Mouse (Mus musculus) granulocyte monocyte progenitor cell, adult 5-6 weeks (primary cell): ENCODE results near the gene Tgfb2. TPM values are rescaled to one million over a fixed set of nuclear protein-coding genes. Genes with fewer than 3 reads are reported as not detected.

Experiments
- ATAC-seq: replicated peaks from 2 replicates; pipeline ENCODE4 v1.8.0; 2016; ENCODE audit warnings: mild to moderate bottlenecking, moderate TSS enrichment, inconsistent platforms; ENCODE audit not compliant: poor library complexity, severe bottlenecking
- total RNA-seq, 2 experiments: library from RNA; stranded (forward) in 1 of 2; stranded (reverse) in 1 of 2; fragments of 200-712, 200-1000 nt in 1 of 2; fragments of >200 nt in 1 of 2; fragmentation: Nextera tagmentation in 1 of 2; gene quantifications; 2 replicates each; pipeline ENCODE4 v1.2.3; 2014 to 2017

Tgfb2 gene
- total RNA-seq, 2 experiments from 2014 or later = not detected

DNA sequence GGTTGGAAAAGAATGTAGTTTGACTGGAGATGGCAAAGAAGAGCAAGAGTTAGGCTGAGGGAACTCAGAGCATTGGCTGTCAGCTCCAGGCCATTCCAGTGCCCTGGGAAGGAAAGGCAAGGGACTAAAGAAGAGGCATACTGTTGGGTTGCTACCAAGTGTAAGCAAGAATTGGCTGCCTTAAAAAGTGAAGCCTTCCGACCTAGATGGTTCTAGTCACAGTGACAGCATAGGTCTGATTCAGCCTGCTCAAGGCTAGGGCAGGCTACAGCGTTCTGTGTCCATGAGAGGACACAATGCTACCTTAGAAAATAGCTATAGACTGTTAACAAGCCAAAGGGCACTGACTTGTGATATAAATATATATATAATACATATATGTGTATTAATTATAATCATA, 117.6 kb downstream of the Tgfb2 start:
- no peak for ATAC-seq

DNA sequence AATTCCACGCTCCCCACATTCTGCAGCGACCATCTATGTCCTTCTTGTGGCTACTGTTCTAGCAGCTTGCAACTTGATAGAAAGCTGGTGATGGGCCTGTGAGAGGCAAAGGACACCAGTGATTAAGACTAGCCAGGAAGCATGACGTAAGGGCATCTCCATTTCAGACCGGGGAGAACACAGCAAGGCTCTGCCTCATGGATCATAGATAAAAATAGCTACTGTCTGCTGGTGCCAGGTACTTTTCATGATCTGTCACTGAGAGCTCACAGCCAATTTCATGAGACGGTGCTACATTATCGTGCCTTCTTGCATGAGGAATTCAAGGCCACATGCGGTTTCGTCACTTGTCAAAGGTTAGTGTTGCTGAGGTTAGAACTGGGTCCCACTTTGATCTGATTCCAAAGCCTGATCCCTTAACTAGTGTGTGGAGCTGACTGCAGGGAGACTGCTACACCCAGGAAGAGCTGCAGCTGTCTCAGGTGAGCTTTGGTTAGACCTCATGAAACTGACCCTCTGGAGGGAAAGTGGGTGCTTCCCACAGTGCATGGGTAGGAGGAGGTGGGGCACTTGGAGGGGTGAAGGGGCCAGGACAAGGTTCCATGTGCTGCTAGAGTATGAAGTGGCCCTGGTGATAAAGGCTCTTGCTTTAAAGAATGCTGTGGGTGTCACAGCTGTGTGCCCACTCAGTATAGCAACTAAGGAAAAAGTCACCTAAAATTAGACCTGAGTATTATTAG, 118.6 kb downstream of the Tgfb2 start:
- ATAC-seq = no peak

- ATAC-seq = no peak
These were observed 120.1 kb downstream of the Tgfb2 start for GRCm38 (mm10) chr1:186585571-186586164.

- ATAC-seq = peak; percentile 17; the same call in 1 of the 2 replicates
These were observed 121.9 kb downstream of the Tgfb2 start for GRCm38 (mm10) chr1:186583933-186584332.

GRCm38 (mm10) chr1:186582113-186582512, 123.7 kb downstream of the Tgfb2 start:
- ATAC-seq = no peak

DNA sequence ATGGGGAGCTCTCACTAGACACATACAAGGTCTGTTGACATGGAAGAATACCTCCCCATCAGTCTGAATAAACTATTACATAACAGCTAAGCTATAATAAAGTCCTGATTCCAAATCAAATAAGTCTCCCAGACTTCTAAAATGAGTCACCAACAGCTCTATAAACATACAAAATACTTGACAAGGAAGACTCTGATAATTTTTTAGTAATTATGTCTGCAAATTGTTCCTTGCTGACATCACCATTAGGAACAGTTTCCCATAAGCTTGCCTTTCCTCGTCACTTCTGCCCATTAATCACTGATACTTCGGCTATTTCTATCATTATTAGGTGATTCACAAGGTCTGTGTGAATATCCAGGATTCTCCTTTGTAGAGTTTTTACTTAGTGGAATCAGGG, 124.1 kb downstream of the Tgfb2 start:
- no peak for ATAC-seq

- ATAC-seq = no peak
These were observed 124.7 kb downstream of the Tgfb2 start for GRCm38 (mm10) chr1:186581114-186581513.

- no peak for ATAC-seq
These were observed 128.5 kb downstream of the Tgfb2 start for GRCm38 (mm10) chr1:186577302-186577701.

GRCm38 (mm10) chr1:186575629-186576028, 130.2 kb downstream of the Tgfb2 start:
- peak; percentile 87 for ATAC-seq

DNA sequence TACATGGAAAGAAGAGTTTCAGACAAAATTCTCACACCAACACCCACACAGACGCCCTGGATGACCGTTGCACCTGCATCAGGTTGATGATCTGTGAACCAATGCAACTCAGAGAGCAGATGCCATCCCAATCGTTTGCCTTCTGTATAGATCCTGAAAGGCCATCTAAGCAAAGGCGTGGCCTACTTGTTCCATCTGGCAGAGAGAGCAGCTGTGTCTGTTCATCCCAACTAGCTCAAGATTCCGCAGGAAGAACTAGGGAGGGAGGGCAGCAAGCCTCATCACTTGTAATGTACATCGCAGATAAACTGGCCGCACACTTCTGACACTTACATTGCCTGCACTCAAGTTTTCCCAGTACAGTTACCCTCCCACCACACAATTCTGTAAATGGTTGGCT, 130.7 kb downstream of the Tgfb2 start:
- no peak for ATAC-seq

Other genes with a start within 250 kb of the Tgfb2 start
- gene Rrp15, start 43.4 kb upstream of the Tgfb2 start, total RNA-seq (2014; fragmentation: Nextera tagmentation) = 44.3 and 48.1 TPM in 2 replicates
- 135 and 142 TPM in 2 replicates for gene Rrp15, start 43.4 kb upstream of the Tgfb2 start, total RNA-seq (2017)